Mouse (Mus musculus) natural killer cell, adult 2 months (primary cell): ENCODE measurements around the gene Xylt2.
"Not testable (repeated sequence)": the region's sequence is repeated elsewhere in the genome, so short reads cannot be mapped to it uniquely, and the experiment has no call there.

Experiments used
- DNase-seq, 2 experiments: peaks; one replicate each; pipeline ENCODE4 v3.0.0; 2022; ENCODE audit warnings: low spot score in 2 of 2

Gene Xylt2

GRCm38 (mm10) chr11:94677607-94678145, 361 bp upstream of the Xylt2 start:
- no peak for DNase-seq

DNA sequence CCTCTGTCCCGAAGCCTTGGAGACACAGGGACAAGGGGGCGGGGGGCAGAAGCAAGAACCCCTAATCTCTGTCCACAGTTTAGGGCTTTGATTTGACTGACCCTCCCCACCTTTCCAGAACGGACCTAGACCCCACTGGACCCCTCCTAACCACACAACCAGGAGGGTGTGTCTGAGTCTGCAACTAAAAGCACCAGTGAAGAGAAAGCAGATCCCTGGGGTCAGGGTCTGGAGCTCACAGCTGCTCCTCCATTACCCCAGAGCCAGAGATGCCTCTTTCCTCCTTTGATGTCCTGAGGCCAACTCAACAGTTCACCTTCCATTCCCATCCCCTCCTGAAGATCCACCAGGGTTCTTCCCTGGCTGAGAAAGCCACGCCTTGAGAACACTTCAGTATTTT, 1.0 kb downstream of the Xylt2 start:
- DNase-seq: no peak

DNA sequence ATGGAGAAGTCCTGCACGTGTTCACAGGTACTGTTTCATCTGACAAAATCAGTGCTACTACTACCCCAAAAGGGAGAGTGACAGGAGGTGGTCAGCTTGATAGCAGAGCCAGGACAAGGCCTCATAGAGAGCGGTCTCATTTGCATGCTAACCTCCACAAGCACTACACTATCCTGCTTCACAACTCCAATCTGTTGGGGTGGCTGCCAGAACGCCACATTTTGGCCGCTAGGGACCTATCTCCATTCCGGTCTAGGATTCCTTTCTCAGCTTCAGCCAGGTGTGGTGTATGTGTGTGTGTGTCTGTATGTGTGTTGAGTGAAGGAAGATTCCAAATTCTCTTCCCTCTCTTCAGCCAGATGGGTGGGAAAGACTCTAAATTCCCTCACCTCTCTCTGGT, 1.9 kb downstream of the Xylt2 start:
- no peak for DNase-seq

DNA sequence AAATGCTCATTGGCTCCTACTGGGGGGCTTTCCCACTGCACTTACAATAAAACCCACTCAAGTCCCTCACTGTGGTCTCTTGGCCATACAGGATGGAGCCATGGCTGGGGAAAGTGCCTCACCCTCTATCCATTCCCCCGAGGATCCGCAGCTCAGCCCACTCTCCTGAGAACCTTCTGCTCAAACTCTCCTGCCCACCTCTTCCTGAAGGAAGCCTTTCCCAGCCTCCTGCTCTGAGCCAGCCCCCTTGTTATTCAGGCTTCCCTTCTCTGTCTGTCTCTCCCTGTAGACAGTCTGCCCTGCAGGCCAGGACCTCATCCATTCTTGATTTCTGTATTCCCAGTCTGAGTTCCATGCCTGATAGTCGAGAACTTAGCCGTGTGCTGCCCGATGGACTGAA, 2.3 kb downstream of the Xylt2 start:
- DNase-seq: no peak

DNA sequence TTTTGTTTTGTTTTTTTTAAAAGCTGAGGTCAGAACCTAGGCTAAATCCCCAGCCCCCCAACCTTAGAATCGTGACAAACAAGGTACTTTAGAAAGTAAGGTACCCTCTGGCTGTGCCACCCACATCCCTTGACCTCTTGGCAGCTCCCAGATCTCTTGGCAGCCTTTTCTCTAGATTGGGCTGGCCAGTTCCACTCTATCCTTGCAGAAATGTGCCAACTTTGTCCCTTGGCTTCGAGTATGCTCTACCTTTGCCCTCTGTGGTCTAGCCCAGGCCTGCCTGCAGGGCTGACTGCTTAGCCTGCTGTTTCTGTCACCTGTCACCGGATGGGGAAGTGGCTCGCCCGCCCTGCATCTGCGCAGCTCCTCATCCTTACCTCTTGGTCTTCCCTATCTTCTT, 12.0 kb downstream of the Xylt2 start:
- no peak for DNase-seq

DNA sequence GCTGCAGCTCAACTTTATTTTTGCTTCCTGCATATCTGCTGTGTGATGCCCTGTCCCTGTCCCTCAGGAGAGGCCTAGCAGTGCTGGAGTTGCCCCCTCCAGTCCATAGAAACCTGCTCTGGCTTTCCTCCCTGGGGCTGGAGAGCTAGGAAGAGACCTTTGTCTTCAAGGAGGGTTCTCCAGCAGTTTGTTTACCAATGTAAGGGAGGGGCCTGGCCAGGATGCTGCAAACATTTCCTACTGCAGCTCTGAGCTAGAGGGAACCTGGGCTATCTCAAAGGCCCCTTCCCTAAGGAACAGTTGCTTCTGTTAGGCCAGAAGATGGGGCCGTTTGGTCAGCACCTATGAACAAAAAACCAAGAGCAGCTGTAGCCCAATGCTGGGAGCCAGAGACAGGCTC, 16.0 kb downstream of the Xylt2 start:
- no peak for DNase-seq

- DNase-seq: peak; percentile 84
Measured at GRCm38 (mm10) chr11:94653663-94654436, 23.5 kb downstream of the Xylt2 start, which contains the start of the genes Mrpl27 and Eme1. Mrpl27 (plus strand) TSS chr11:94653767. Eme1 (minus strand) TSS chr11:94653964.

DNA sequence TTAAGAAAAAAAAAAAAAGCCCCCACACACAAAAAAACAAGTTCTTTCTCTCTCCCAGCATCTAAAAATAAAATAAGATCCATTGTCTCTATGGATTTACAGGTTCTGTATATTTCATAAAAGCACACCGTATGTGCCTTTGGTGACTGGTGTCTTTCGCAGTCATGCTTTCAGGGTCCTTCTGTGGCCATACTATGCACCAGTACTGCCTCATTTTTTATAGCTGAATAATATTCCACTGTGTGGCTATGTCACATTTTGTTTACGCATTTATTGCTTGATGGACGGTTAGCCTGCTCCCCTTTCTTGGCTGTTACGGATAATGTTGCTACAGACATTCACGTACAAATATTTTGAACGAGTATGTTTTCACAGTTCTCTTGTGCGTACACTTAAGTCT, 24.3 kb downstream of the Xylt2 start:
- no peak for DNase-seq

DNA sequence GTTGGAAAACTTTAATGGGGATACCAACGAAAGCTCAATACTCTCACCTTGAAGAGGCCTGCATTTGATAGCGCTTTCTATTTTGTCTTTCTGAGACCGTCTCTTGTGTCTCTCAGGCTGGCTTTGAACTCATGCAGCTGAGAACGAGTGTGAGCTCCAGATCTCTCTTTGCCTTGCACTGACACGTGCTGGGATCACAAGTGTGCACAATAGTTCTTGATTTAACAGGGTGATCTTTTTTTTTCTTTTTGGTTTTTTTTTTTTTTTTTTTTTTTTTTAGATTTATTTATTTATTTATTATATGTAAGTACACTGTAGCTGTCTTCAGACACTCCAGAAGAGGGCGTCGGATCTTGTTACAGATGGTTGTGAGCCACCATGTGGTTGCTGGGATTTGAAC, 26.1 kb downstream of the Xylt2 start:
- not testable (repeated sequence) for DNase-seq

- no peak for DNase-seq
Measured at GRCm38 (mm10) chr11:94646457-94646856, 30.9 kb downstream of the Xylt2 start.

DNA sequence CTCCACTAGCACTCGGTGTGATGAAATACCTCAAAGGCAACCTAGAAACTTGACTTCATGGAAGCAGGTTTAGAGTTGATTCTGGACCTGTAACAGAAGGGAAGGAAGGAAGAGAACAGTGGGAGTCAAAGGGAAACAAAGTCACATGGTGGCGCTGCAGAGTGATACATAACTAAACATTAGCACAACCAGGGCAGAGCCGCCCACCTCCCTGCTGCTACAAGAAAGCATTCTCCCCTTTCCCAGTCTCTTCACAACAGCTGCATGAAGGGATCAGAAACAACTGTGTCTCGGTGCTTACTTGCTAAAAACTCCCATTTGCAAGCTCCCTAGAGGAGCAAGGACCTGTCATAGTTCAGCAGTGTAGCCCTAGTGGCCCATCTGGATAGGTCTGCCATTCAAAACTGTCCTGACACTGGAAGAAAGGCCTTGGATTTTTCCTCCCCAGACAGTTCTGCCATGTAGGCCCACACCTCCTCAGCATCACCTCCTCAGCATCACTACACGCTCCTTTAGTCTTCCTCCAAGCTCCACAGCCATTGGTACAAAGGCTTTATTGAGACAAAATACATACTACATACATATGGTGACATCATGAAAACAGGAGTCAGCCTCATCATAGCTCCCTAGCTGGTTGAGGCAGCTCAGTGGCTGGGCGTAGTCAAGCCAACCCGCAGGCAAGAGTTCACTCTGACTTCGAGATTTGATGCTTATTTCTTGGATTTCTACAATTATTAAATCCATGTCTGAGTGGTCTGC, 32.7 kb downstream of the Xylt2 start:
- no peak for DNase-seq

- DNase-seq: no peak
Measured at GRCm38 (mm10) chr11:94634431-94634830, 42.9 kb downstream of the Xylt2 start.

GRCm38 (mm10) chr11:94632988-94633387, 44.3 kb downstream of the Xylt2 start:
- DNase-seq: no peak

DNA sequence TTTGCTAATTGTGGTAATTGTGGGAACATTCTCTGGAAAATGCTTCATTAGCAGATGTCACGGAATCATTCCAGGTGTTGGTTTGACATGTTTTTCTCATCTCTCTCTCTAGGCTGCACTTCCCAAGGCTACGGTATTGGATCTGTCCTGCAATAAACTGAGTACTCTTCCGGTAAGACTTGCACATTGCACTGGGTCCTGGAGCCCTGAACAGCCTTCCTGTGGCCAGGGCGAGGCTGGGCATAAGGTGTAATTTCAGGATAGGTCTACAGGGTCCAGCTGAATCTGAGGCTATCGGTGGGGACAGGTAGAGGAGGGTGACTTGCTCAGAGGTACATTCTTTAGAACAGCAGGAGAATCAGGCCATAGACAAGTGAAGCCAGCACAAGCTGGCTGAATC, 45.3 kb downstream of the Xylt2 start:
- DNase-seq: no peak

DNA sequence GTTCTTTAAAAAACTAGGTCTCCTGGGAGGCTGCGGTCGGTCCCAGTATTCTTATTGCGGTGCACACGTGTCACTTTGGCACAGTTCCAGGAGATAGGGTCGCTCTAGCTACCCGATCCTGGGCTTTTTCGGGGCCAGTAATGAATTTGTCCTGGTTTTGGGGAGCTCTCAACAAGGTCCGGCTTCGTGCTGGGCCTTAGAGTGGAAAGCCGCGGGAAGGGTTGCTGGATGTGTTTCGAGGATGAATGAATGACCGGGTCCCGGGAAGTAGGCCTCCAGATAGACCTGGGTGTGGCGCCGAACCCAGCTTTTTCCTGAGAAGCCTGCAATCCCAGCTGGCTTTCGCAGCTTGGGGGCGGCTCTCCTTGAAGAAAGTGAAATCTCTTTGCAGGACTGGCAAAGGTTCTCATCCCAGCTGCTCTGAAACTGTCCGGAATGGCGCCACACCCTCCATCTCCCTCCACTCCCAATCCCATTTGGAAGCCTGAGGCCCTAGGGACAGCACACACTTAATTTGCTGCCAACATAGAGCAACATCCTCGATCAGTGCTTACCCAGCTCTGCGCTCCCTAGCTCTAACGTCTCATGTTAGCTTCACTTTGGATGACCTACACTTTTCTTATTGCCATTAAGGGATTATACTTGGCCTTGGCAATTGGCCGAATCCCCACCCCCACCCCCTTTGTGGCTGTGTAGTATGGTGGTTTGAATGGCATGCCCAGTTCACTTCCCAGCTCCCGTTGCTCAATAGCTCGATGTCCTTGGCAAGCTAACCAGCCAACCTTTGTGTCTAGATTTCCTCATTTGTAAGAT, 46.9 kb downstream of the Xylt2 start:
- DNase-seq: no peak

DNA sequence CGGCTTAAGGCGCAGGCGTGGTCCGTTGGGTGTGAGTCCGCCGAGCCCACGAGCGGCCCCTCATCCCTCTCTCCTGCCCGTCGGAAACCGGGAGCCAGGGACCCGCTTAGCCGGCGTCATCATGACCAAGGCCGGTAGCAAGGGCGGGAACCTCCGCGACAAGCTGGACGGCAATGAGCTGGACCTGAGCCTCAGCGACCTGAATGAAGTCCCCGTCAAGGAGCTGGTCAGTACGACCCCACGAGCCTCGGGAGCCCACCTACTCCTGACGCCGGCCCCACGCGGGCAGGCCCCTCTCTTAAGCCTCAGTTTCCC, 47.5 kb downstream of the Xylt2 start:
- no peak for DNase-seq

GRCm38 (mm10) chr11:94629199-94629883, 48.0 kb downstream of the Xylt2 start, which contains the start of gene Lrrc59:
Lrrc59 (plus strand) TSS chr11:94629767.
- DNase-seq: peak; percentile 92 to 94

- no peak for DNase-seq
Measured at GRCm38 (mm10) chr11:94622162-94622561, 55.2 kb downstream of the Xylt2 start.

- no peak for DNase-seq
Measured at GRCm38 (mm10) chr11:94621458-94621852, 55.9 kb downstream of the Xylt2 start.

DNA sequence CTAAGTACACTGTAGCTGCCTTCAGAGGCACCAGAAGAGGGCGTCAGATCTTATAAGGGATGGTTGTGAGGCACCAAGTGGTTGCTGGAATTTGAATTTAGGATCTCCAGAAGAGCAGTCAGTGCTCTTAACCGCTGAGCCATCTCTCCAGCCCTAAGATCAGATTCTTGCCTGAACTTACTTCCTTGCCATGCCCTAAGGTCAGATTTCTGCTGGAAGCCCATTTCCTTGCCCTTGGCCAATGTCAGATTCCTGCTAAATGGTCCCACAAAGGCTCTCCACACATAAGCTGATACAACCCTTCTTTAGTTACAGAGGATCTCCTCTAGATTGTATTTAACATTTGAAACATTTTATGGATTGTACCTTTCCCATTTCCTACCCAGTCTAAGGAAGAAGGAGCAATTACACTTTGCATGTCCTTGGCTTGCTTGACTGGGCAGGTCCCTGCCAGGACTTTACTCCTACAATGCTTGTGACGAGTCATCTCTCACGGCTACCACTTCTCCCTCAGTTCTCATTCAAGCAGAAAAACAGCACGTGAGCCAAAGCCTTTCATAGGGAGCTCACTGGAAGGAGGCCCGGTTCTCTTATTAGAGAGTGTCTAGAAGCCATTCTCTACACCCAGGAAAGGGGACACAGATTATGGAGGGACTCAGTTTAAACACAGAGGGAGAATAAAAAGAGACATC, 56.4 kb downstream of the Xylt2 start:
- no peak for DNase-seq

- DNase-seq: no peak
Measured at GRCm38 (mm10) chr11:94617646-94618045, 59.7 kb downstream of the Xylt2 start.
